Mouse (Mus musculus) kidney, embryonic 14.5 days (tissue): ENCODE data around the gene 4933427D14Rik. TPM values are rescaled to one million over a fixed set of nuclear protein-coding genes. Genes with fewer than 3 reads are reported as not detected.
A peak's percentile ranks its signal among the peaks of the same experiment; 100 is the strongest.

ENCODE experiments used
- ATAC-seq: fragments of 200-750 bp; cut with Nextera tagmentation; 2 replicates; pipeline ENCODE4 v1.8.0; 2017; ENCODE audit warnings: moderate number of reproducible peaks, mild to moderate bottlenecking, moderate TSS enrichment, moderate library complexity; ENCODE audit not compliant: low FRiP score, low TSS enrichment
- H3K27ac ChIP-seq: fragments of 300-500 bp; sonication (generic); 2 replicates; pipeline ENCODE4 v1.5.1; 2014; ENCODE audit warnings: low read depth, mild to moderate bottlenecking, low read length, moderate library complexity, mixed read lengths
- H3K27me3 ChIP-seq: fragments of 300-500 bp; sonication (generic); 2 replicates; pipeline ENCODE4 v1.6.1; 2014; ENCODE audit warnings: mild to moderate bottlenecking, low read length; ENCODE audit not compliant: control insufficient read depth, insufficient read depth
- H3K36me3 ChIP-seq: fragments of 300-500 bp; sonication (generic); 2 replicates; pipeline ENCODE4 v1.6.1; 2014; ENCODE audit warnings: low read length, mixed read lengths; ENCODE audit not compliant: control insufficient read depth, insufficient read depth
- H3K4me1 ChIP-seq: fragments of 300-500 bp; sonication (generic); 2 replicates; pipeline ENCODE4 v1.6.1; 2014; ENCODE audit warnings: low read length, mixed read lengths; ENCODE audit not compliant: control insufficient read depth, insufficient read depth
- H3K4me2 ChIP-seq: fragments of 300-500 bp; sonication (generic); replicated peaks from 2 replicates; pipeline ENCODE4 v1.6.1; 2014; ENCODE audit warnings: low read depth, mild to moderate bottlenecking, low read length
- H3K4me3 ChIP-seq: fragments of 300-500 bp; sonication (generic); 2 replicates; pipeline ENCODE4 v1.5.1; 2014; ENCODE audit warnings: mild to moderate bottlenecking, low read length
- H3K9ac ChIP-seq: fragments of 300-500 bp; sonication (generic); 2 replicates; pipeline ENCODE4 v1.6.1; 2014; ENCODE audit warnings: low read depth, mild to moderate bottlenecking, low read length, moderate library complexity
- H3K9me3 ChIP-seq: fragments of 300-500 bp; sonication (generic); 2 replicates; pipeline ENCODE4 v1.6.1; 2016; ENCODE audit warnings: low read length; ENCODE audit not compliant: control insufficient read depth
- WGBS: fragments of 180-500 bp; shearing (Covaris S2); extraction: QIAGEN DNeasy Blood & Tissue Kit; methylation state at CpG from one replicate; pipeline ENCODE4 v1.1.7; 2014; 5-methylcytosine and 5-hydroxymethylcytosine counted together
- polyA plus RNA-seq: library from polyadenylated mRNA; unstranded; fragments of >200 nt; fragmentation: Nextera tagmentation; extraction: Ambion mirVana; gene quantifications from 2 replicates; pipeline ENCODE4 v1.2.1, GENCODE M21; 2014

The 4933427D14Rik gene
- 9.5 and 18.1 TPM in 2 replicates for polyA plus RNA-seq

DNA sequence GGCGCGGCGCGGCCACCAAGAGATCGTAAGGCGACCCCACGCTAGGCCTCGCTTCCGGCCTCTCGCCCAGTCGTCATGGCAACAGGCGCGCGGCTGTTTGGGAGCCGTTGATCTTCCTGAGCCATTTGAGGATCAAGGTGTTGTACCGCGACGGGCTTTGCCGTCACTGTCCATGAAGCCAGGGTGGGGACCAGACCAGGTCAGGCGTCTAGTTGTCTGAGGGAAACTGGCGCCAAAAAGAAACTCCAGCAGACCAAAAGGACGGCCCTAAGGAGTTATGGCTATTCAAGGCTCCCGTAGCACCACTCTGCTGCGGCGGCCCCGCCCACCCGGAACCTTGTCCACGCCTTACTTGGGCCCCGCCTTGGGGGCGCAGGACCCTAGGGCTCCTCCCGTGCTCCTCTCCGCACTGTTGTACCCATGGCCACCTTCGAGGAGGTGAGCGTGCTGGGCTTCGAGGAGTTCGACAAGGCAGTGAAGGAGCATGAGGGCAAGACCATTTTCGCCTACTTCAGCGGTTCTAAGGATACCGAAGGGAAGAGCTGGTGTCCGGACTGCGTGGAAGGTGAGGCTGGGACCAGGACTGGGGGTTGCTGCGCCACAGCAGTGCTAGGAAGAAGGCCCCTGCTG, at the start of gene 4933427D14Rik, which contains the start of gene Txndc17:
4933427D14Rik (minus strand) TSS at position 256 of the 630 bp plus-strand sequence.
Txndc17 (plus strand) TSS at position 344 of the 630 bp plus-strand sequence.
- H3K27me3 ChIP-seq = no peaks in the 10 kb centered on the region
- no peaks in the 10 kb centered on the region for H3K9me3 ChIP-seq
- H3K4me2 ChIP-seq = peak within 1 kb of the TSS; percentile 76
- peak within 1 kb of the TSS; percentile 77 for H3K27ac ChIP-seq
- WGBS = under 1% methylated on average over 42 of the region's 42 CpGs
- H3K36me3 ChIP-seq = peaks cover 32% of the 10 kb centered on the region
- peak within 1 kb of the TSS; percentile 84 for H3K4me3 ChIP-seq
- ATAC-seq = peak; percentile 97
- peaks cover 14% of the 10 kb centered on the region for H3K4me1 ChIP-seq
- peak within 1 kb of the TSS; percentile 75 for H3K9ac ChIP-seq

DNA sequence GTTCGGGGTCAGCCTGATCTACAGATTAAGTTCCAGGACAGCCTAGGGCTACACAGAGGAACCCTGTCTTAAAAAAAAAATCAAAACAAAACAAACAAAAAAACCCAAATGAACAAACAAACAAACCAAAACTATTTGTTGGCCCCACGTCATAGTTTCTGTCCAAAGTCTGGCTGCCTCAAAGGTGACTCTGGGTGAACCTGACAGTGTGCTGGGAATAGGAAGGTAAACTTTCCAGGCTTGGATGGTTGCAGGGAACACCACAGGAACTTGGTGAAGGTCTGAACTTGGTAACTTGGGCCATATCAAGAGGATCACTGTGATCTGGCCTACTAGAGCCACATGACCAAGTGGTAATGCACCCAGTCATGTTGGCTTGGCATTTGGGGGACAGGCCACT, 49.2 kb upstream of the 4933427D14Rik start:
- no peak for ATAC-seq
- Histone ChIP-seq H3K9me3 (no peaks in the 10 kb centered on the region), H3K27ac (no peak overlapping the region), H3K4me1 (no peaks in the 10 kb centered on the region), H3K4me3 (no peak overlapping the region), H3K27me3 (no peaks in the 10 kb centered on the region), H3K36me3 (no peaks in the 10 kb centered on the region), H3K9ac (no peak overlapping the region), H3K4me2 (no peak overlapping the region)
- WGBS = 84% methylated on average over 2 of the region's 2 CpGs

GRCm38 (mm10) chr11:72255629-72256028, 48.4 kb upstream of the 4933427D14Rik start:
- H3K4me3 ChIP-seq = no peak overlapping the region
- no peaks in the 10 kb centered on the region for H3K27me3 ChIP-seq
- no peak overlapping the region for H3K4me2 ChIP-seq
- ATAC-seq = no peak
- no peaks in the 10 kb centered on the region for H3K36me3 ChIP-seq
- no peak overlapping the region for H3K27ac ChIP-seq
- WGBS = 97% methylated on average over 4 of the region's 4 CpGs
- no peaks in the 10 kb centered on the region for H3K4me1 ChIP-seq
- H3K9ac ChIP-seq = no peak overlapping the region
- no peaks in the 10 kb centered on the region for H3K9me3 ChIP-seq

GRCm38 (mm10) chr11:72245196-72245753, 38.0 kb upstream of the 4933427D14Rik start:
- H3K27me3 ChIP-seq = no peaks in the 10 kb centered on the region
- no peaks in the 10 kb centered on the region for H3K9me3 ChIP-seq
- no peak overlapping the region for H3K4me2 ChIP-seq
- H3K4me3 ChIP-seq = no peak overlapping the region
- ATAC-seq = no peak
- no peak overlapping the region for H3K9ac ChIP-seq
- WGBS = 82% methylated on average over 8 of the region's 8 CpGs
- no peaks in the 10 kb centered on the region for H3K36me3 ChIP-seq
- H3K4me1 ChIP-seq = no peaks in the 10 kb centered on the region
- H3K27ac ChIP-seq = no peak overlapping the region

GRCm38 (mm10) chr11:72240062-72240860, 33.0 kb upstream of the 4933427D14Rik start:
- no peak for ATAC-seq
- H3K36me3 ChIP-seq = no peaks in the 10 kb centered on the region
- H3K27me3 ChIP-seq = no peaks in the 10 kb centered on the region
- H3K9ac ChIP-seq = no peak overlapping the region
- WGBS = 67% methylated on average over 4 of the region's 4 CpGs
- no peaks in the 10 kb centered on the region for H3K4me1 ChIP-seq
- H3K9me3 ChIP-seq = no peaks in the 10 kb centered on the region
- H3K4me3 ChIP-seq = no peak overlapping the region
- no peak overlapping the region for H3K27ac ChIP-seq
- H3K4me2 ChIP-seq = no peak overlapping the region

GRCm38 (mm10) chr11:72234013-72234412, 26.8 kb upstream of the 4933427D14Rik start:
- Histone ChIP-seq H3K4me1 (no peaks in the 10 kb centered on the region), H3K9me3 (no peaks in the 10 kb centered on the region), H3K9ac (no peak overlapping the region), H3K27ac (no peak overlapping the region), H3K4me2 (no peak overlapping the region), H3K27me3 (no peaks in the 10 kb centered on the region), H3K4me3 (no peak overlapping the region), H3K36me3 (no peaks in the 10 kb centered on the region)
- WGBS = 62% methylated on average over 5 of the region's 5 CpGs
- ATAC-seq = no peak

DNA sequence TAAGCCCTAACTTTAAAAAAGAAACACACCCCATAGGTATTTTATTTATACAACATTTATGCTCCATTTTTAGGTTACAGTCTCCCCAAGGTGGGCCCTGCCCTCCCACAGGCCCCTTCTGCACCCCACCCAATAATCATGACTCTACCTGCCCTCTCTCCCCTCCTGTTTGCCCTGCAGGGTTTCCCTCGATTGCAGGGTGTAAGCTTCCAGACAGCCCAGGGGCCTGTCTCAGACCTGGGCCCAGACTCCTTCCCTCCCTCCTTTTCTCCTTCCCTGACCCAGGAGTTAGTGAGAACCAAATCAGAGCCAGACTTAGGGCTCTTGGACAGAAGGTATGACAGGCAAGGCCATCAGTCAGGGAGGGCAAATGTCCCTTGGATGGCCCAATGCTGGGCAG, 25.7 kb upstream of the 4933427D14Rik start:
- no peaks in the 10 kb centered on the region for H3K9me3 ChIP-seq
- no peak overlapping the region for H3K27ac ChIP-seq
- no peaks in the 10 kb centered on the region for H3K4me1 ChIP-seq
- no peak overlapping the region for H3K9ac ChIP-seq
- ATAC-seq = no peak
- WGBS = 55% methylated on average over 1 of the region's 1 CpGs
- H3K36me3 ChIP-seq = no peaks in the 10 kb centered on the region
- H3K27me3 ChIP-seq = no peaks in the 10 kb centered on the region
- no peak overlapping the region for H3K4me2 ChIP-seq
- H3K4me3 ChIP-seq = no peak overlapping the region

GRCm38 (mm10) chr11:72232068-72232467, 24.8 kb upstream of the 4933427D14Rik start:
- Histone ChIP-seq H3K9ac (no peak overlapping the region), H3K4me3 (no peak overlapping the region), H3K27me3 (no peaks in the 10 kb centered on the region), H3K27ac (no peak overlapping the region), H3K36me3 (no peaks in the 10 kb centered on the region), H3K4me2 (no peak overlapping the region), H3K9me3 (no peaks in the 10 kb centered on the region), H3K4me1 (no peaks in the 10 kb centered on the region)
- WGBS = 83% methylated on average over 7 of the region's 7 CpGs
- ATAC-seq = no peak

- Histone ChIP-seq H3K4me1 (no peaks in the 10 kb centered on the region), H3K9ac (no peak overlapping the region), H3K9me3 (no peaks in the 10 kb centered on the region), H3K27ac (no peak overlapping the region), H3K27me3 (no peaks in the 10 kb centered on the region), H3K4me3 (no peak overlapping the region), H3K36me3 (no peaks in the 10 kb centered on the region), H3K4me2 (no peak overlapping the region)
- no peak for ATAC-seq
- 88% methylated on average over 4 of the region's 4 CpGs for WGBS
Measured at GRCm38 (mm10) chr11:72228513-72228912, 21.3 kb upstream of the 4933427D14Rik start.
